Mouse (Mus musculus) small intestine, adult 2 months (tissue): ENCODE measurements at regions not wholly inside any gene's neighbourhood (a gene's known extent, or its start where the extent isn't known, plus 50 kb on each side); places are given as distances from the start of the nearest gene placed in this dataset.

Experiments used
- CTCF ChIP-seq: fragments of 200-500 bp; IDR thresholded peaks from 2 replicates; pipeline ENCODE4 v1.5.1; 2012; ENCODE audit warnings: low read depth, mild to moderate bottlenecking, control low read depth, inconsistent platforms, low read length, moderate library complexity, mixed read lengths; ENCODE audit not compliant: insufficient replicate concordance, insufficient read length; ENCODE audit errors: extremely low read depth
- POLR2A ChIP-seq: fragments of 200-500 bp; IDR thresholded peaks from 2 replicates; pipeline ENCODE4 v1.6.1; 2012; ENCODE audit warnings: low read depth, mild to moderate bottlenecking, control low read depth, inconsistent platforms, low read length, moderate library complexity

DNA sequence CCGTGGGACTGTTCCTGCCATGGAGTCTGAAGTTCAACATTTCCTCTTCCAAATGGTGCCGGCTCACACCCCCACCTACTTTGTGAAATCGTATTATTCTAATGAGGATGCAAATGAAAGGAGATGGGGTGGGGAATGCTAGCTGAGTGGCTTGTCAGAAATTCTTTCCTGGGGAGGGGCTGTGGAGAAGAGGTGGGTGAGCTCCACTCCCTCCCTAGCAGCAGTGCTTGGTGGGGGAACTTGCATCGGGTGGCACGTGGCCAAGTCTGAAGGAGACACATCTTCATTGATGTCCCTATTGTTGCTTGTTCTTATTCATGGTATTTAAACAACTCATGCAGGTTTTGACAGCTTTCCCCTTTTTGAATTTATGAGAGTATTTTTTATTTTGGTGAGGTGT, 363.8 kb upstream of the Tshz3 start:
- TF ChIP-seq CTCF (no peak), POLR2A (no peak)
